Mouse (Mus musculus) embryonic facial prominence, embryonic 15.5 days (tissue): Measurements from ENCODE around the gene Lbh. TPM values are rescaled to one million over a fixed set of nuclear protein-coding genes. Genes with fewer than 3 reads are reported as not detected.

ENCODE experiments used
- ATAC-seq: fragments of 200-750 bp; cut with Nextera tagmentation; 2 replicates; pipeline ENCODE4 v1.8.0; 2017; ENCODE audit warnings: low read depth, moderate TSS enrichment; ENCODE audit not compliant: insufficient number of reproducible peaks, low FRiP score, low TSS enrichment
- H3K27ac ChIP-seq: fragments of 300-500 bp; sonication (generic); replicated peaks from 2 replicates; pipeline ENCODE4 v1.5.1; 2015; ENCODE audit warnings: mild to moderate bottlenecking, inconsistent platforms
- H3K27me3 ChIP-seq: fragments of 300-500 bp; sonication (generic); 2 replicates; pipeline ENCODE4 v1.6.1; 2015; ENCODE audit warnings: inconsistent platforms
- H3K36me3 ChIP-seq: fragments of 300-500 bp; sonication (generic); 2 replicates; pipeline ENCODE4 v1.6.1; 2015; ENCODE audit warnings: mild to moderate bottlenecking, inconsistent platforms
- H3K4me1 ChIP-seq: fragments of 300-500 bp; sonication (generic); 2 replicates; pipeline ENCODE4 v1.6.1; 2015; ENCODE audit warnings: inconsistent platforms
- H3K4me2 ChIP-seq: fragments of 300-500 bp; sonication (generic); replicated peaks from 2 replicates; pipeline ENCODE4 v1.6.1; 2015; ENCODE audit warnings: mild to moderate bottlenecking, inconsistent platforms
- H3K4me3 ChIP-seq: fragments of 300-500 bp; sonication (generic); replicated peaks from 2 replicates; pipeline ENCODE4 v1.5.1; 2015; ENCODE audit warnings: mild to moderate bottlenecking, inconsistent platforms
- H3K9ac ChIP-seq: fragments of 300-500 bp; sonication (generic); 2 replicates; pipeline ENCODE4 v1.6.1; 2015; ENCODE audit warnings: inconsistent platforms
- H3K9me3 ChIP-seq: fragments of 300-500 bp; sonication (generic); replicated peaks from 2 replicates; pipeline ENCODE4 v1.6.1; 2016; ENCODE audit warnings: inconsistent platforms
- WGBS: fragments of 180-500 bp; shearing (Covaris S2); methylation state at CpG from one replicate; pipeline ENCODE4 v1.1.7; 2015; 5-methylcytosine and 5-hydroxymethylcytosine counted together
- polyA plus RNA-seq: library from polyadenylated mRNA; unstranded; fragments of >200 nt; fragmentation: Nextera tagmentation; extraction: Ambion mirVana; gene quantifications from 2 replicates; pipeline ENCODE4 v1.2.1, GENCODE M21; 2015

The Lbh gene
- polyA plus RNA-seq, 1 experiment from 2014 or later = 3.3 TPM

GRCm38 (mm10) chr17:72976258-72977231 lies 58.4 kb downstream of the Lbh start:
- Histone ChIP-seq H3K36me3 (no peaks in the 10 kb centered on the region), H3K4me3 (no peak overlapping the region), H3K27ac (no peak overlapping the region), H3K9me3 (no peaks in the 10 kb centered on the region), H3K9ac (no peak overlapping the region), H3K4me1 (no peaks in the 10 kb centered on the region), H3K27me3 (no peaks in the 10 kb centered on the region), H3K4me2 (no peak overlapping the region)
- no peak for ATAC-seq
- WGBS = 77% methylated on average over 11 of the region's 11 CpGs

DNA sequence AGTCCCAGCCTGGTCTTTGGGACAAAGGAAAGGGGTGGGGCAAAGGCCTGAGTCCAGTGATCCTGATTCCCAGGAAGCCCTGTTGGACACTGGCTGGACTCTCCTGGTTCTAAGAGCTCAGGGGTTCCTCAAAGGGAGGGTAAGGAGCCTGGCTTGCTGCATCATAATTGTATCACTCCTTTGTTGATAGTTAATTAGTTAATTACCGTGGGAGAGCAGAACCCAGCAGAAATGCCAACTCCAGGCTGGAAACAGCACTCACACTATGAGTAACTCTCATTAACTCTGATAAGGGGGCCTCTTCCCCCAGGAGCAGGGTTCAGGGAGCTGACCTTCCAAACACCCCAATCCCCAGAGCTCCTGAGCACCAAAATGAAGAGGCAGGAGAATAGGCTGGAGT lies 59.5 kb downstream of the Lbh start:
- Histone ChIP-seq H3K4me1 (no peaks in the 10 kb centered on the region), H3K4me3 (no peak overlapping the region), H3K27me3 (no peaks in the 10 kb centered on the region), H3K9ac (no peak overlapping the region), H3K4me2 (no peak overlapping the region), H3K36me3 (no peaks in the 10 kb centered on the region), H3K9me3 (no peaks in the 10 kb centered on the region), H3K27ac (no peak overlapping the region)
- ATAC-seq = no peak
- WGBS = 81% methylated on average over 1 of the region's 1 CpGs

GRCm38 (mm10) chr17:72982156-72982555 lies 64.1 kb downstream of the Lbh start:
- H3K4me2 ChIP-seq = no peak overlapping the region
- no peaks in the 10 kb centered on the region for H3K27me3 ChIP-seq
- no peaks in the 10 kb centered on the region for H3K4me1 ChIP-seq
- no peak overlapping the region for H3K9ac ChIP-seq
- WGBS = 82% methylated on average over 6 of the region's 6 CpGs
- H3K4me3 ChIP-seq = no peak overlapping the region
- H3K9me3 ChIP-seq = no peaks in the 10 kb centered on the region
- no peak overlapping the region for H3K27ac ChIP-seq
- H3K36me3 ChIP-seq = no peaks in the 10 kb centered on the region
- ATAC-seq = no peak

DNA sequence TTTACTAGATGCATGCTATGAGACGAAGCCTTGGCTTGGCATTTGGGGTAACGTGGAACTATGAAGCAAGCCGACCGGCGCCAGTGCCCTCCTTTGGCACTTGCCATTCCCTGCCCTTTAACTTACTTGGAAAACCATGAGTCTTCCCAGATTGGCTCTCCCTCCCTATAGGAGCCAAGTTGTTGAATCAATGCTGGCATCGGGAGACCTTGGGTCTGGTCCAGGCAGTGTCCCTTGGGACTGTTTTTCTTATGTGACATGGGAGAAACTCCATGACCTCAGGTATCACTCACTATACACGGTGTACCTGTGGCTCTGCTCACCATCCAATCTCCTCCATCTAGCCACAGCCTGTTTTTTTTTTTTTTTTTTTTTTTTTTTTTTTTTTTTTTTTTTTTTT lies 65.4 kb downstream of the Lbh start:
- no peak overlapping the region for H3K4me2 ChIP-seq
- ATAC-seq = no peak
- no peaks in the 10 kb centered on the region for H3K36me3 ChIP-seq
- H3K9me3 ChIP-seq = no peaks in the 10 kb centered on the region
- H3K27ac ChIP-seq = no peak overlapping the region
- H3K9ac ChIP-seq = no peak overlapping the region
- no peak overlapping the region for H3K4me3 ChIP-seq
- 91% methylated on average over 7 of the region's 7 CpGs for WGBS
- H3K27me3 ChIP-seq = no peaks in the 10 kb centered on the region
- H3K4me1 ChIP-seq = no peaks in the 10 kb centered on the region

GRCm38 (mm10) chr17:72989025-72989424 lies 70.9 kb downstream of the Lbh start:
- H3K27ac ChIP-seq = 0 out of 2 replicates have a peak overlapping the region, but pooled peaks have one; percentile 0
- H3K27me3 ChIP-seq = no peaks in the 10 kb centered on the region
- WGBS = 70% methylated on average over 6 of the region's 6 CpGs
- no peaks in the 10 kb centered on the region for H3K4me1 ChIP-seq
- no peak overlapping the region for H3K4me3 ChIP-seq
- H3K4me2 ChIP-seq = no peak overlapping the region
- H3K9ac ChIP-seq = no peak overlapping the region
- H3K36me3 ChIP-seq = no peaks in the 10 kb centered on the region
- H3K9me3 ChIP-seq = no peaks in the 10 kb centered on the region
- ATAC-seq = 0 out of 2 replicates have a peak, but pooled peaks have one; percentile 29

Other genes starting within 250 kb of the Lbh start
- gene Ypel5, start 81.9 kb upstream of the Lbh start, polyA plus RNA-seq = 54.2 and 56.9 TPM in 2 replicates
- 11.8 and 15.4 TPM in 2 replicates for gene Lclat1, start 189.7 kb downstream of the Lbh start, polyA plus RNA-seq